Mouse (Mus musculus): Measurements from ENCODE around the gene Has3. TPM values are rescaled to one million over a fixed set of nuclear protein-coding genes. Genes with fewer than 3 reads are reported as not detected.

Has3 gene
- total RNA-seq, 4 experiments from 2014 or later = 1.2 to 3.1 (median 1.7) TPM

DNA sequence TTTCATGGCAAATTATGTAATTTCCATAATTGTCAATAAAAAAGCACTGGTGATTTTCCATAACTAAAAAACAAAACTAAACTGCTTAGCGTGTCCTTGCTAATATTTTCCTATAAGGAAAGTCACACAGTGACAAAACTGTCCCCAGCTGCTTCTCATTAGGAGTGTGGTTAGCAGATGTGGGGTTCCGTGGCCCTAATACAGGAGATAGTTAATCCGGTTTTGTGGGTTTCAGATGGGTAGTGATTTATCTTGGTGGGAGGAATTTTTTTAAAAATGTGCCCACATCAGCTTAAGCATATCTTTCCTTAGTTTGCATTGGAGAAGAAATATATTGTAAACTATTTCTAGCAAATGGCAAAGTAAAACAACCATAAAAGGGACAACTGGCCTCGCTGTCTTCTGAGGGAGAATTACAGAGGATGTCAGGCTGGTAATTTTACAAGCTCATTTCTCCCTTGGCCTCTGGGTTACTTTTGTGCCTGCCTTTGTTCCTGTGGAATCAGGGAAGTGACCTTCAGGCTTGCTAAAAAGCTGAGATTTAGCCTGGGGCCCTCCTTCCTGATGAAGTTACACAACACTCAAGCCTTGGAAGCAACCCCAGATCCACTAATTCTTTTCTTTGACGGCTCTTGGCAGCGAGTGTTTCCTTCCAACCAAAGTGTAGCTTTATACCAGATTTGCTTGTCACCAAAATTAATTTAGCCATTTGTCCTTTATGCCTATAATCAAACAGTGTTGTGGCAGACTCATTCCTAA is 59.3 kb downstream of the Has3 start:
- no peak for DNase-seq (ENCODE audit: low spot score in 2 of 2)

GRCm38 (mm10) chr8:106929921-106930320 is 59.9 kb downstream of the Has3 start:
- no peak for DNase-seq (ENCODE audit: low spot score in 2 of 2)

GRCm38 (mm10) chr8:106932376-106933065 is 62.5 kb downstream of the Has3 start:
- DNase-seq (ENCODE audit: low spot score in 2 of 2) = no peak

DNA sequence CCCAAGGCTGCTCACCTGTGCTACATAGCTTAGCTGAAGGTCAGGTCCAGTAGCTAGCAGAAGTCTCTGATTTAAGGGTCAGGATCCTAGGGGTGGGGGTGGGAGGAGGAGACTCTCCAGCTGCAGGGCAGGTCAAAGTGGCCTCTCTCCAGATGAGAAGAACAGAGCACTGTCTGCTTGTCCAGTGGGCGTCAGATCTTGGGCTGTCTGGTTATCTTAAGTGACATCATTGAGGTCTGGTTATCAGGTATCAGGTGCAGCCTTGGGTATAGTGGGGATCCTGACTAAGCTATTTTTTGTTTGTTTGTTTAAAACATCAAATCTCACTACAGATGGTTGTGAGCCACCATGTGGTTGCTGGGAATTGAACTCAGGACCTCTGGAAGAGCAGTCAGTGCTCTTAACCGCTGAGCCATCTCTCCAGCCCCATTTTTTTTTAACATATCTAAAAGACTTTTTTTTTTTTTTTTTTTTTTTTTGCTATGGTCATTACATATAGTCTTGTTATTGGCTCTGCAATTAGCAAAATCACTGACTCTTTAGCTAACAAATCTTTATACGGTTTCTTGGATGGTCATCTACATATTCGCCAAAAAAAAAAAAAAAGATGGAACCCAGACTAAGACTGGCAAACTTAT is 63.6 kb downstream of the Has3 start:
- no peak for DNase-seq (ENCODE audit: low spot score in 2 of 2)

Other genes starting within 250 kb of the Has3 start
- 1 to 10 TPM; 6.3 to 7.3 (median 7.0) TPM for gene Tango6, start 187.2 kb upstream of the Has3 start, total RNA-seq (2022)
- gene Utp4, start 23.4 kb downstream of the Has3 start, total RNA-seq (2022) = 10 to 100 TPM; 31.8 to 37.7 (median 33.7) TPM
- 10 to 100 TPM; 17.4 to 18.9 (median 18.9) TPM for gene Sntb2, start 65.5 kb downstream of the Has3 start, total RNA-seq (2022)
- gene Vps4a, start 161.0 kb downstream of the Has3 start, total RNA-seq (2022) = 100 to 1,000 TPM; 115 to 126 (median 119) TPM
- 10 to 100 TPM; 24.2 to 29.8 (median 27.6) TPM for gene Pdf, start 178.4 kb downstream of the Has3 start, total RNA-seq (2022)
- gene Cog8, start 186.4 kb downstream of the Has3 start, total RNA-seq (2022) = 10 to 100 TPM; 25.3 to 26.4 (median 26.3) TPM
- gene Nip7, start 186.6 kb downstream of the Has3 start, total RNA-seq (2022) = 10 to 100 TPM; 43.3 to 54.1 (median 44.1) TPM
- gene Tmed6, start 195.4 kb downstream of the Has3 start, total RNA-seq (2022) = not detected
- gene Terf2, start 226.3 kb downstream of the Has3 start, total RNA-seq (2022) = 10 to 100 TPM; 37.2 to 42.3 (median 38.5) TPM

Measured in left cerebral cortex, adult 8-10 months (tissue).